In the genomic region with DNA sequence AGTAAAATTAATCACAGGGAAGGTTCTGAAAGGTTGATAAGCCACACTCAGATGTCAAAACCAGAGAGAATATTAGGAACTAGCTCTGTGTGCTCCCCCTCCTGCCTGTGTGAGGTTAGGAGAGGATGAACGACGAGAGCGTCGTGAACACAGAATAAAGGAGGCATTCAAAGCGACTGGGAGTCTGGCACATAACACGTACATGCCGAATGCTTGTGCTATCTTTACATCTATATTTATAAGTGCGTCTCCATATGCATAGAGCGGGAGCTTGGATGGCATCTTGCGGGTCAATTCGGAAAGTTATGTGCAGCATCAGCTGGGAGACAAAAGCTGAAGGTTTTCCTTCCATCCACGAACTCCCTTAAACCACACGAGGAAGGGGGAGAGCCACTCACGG, we compare ENCODE assay signal across 26 mouse cellular contexts.
DNase-seq lines count a peak whose midpoint lies in the region; ATAC-seq lines count a peak whose summit lies in the region.
"Had no signal": no experiment of that assay in that cellular context is flagged by ENCODE, and none has a peak within 500 bp of the region (broad histone marks: within the 10 kb centered on the region; RNA-seq: fewer than 3 reads in every experiment).

No protein-coding gene starts in this region.

- no peak for ATAC-seq in forebrain, embryonic 14.5 days
- no peak for ATAC-seq in forebrain, embryonic 11.5 days (replicated peaks; ENCODE audit: low FRiP score)
- ATAC-seq in forebrain, embryonic 16.5 days = no peak
- ATAC-seq: intestine, postnatal 0 days; Patski had no signal

- WGBS in forebrain, embryonic 14.5 days = 72% methylated on average over 14 of the region's 14 CpGs
- 83% methylated on average over 14 of the region's 14 CpGs for WGBS in forebrain, embryonic 11.5 days
- 51% methylated on average over 14 of the region's 14 CpGs for WGBS in forebrain, embryonic 16.5 days

- no peak overlapping the region for H3K27ac ChIP-seq in forebrain, embryonic 14.5 days (ENCODE audit: low read depth, low read length)
- H3K27ac ChIP-seq in forebrain, embryonic 11.5 days (ENCODE audit: low read depth, low read length) = no peak overlapping the region
- H3K27ac ChIP-seq in forebrain, embryonic 16.5 days (ENCODE audit: low read length) = peak overlapping the region; percentile 51
- H3K27ac ChIP-seq: embryonic facial prominence, embryonic 12.5 days; embryonic facial prominence, embryonic 15.5 days; heart, adult 2 months; heart, embryonic 10.5 days; heart, embryonic 13.5 days; hindbrain, embryonic 12.5 days; hindbrain, embryonic 15.5 days had no signal

- no peak overlapping the region for H3K4me3 ChIP-seq in forebrain, embryonic 14.5 days (ENCODE audit: low read depth, low read length)
- no peak overlapping the region for H3K4me3 ChIP-seq in forebrain, embryonic 11.5 days (ENCODE audit: low read depth, low read length)
- H3K4me3 ChIP-seq in forebrain, embryonic 16.5 days (replicated peaks; ENCODE audit: low read length) = no peak overlapping the region
- H3K4me3 ChIP-seq: embryonic facial prominence, embryonic 12.5 days; embryonic facial prominence, embryonic 15.5 days; heart, adult 2 months; heart, embryonic 10.5 days; heart, embryonic 13.5 days; hindbrain, embryonic 12.5 days; hindbrain, embryonic 15.5 days had no signal

- no peaks in the 10 kb centered on the region for H3K27me3 ChIP-seq in forebrain, embryonic 14.5 days (replicated peaks; ENCODE audit: control insufficient read depth, insufficient read depth, low read length)
- H3K27me3 ChIP-seq in forebrain, embryonic 11.5 days (ENCODE audit: control insufficient read depth, insufficient read depth, low read length) = no peaks in the 10 kb centered on the region
- no peaks in the 10 kb centered on the region for H3K27me3 ChIP-seq in forebrain, embryonic 16.5 days (replicated peaks; ENCODE audit: control insufficient read depth, insufficient read depth, low read length)
- H3K27me3 ChIP-seq: CH12.LX; embryonic facial prominence, embryonic 12.5 days; embryonic facial prominence, embryonic 15.5 days; heart, embryonic 13.5 days; hindbrain, embryonic 12.5 days; hindbrain, embryonic 15.5 days had no signal

- peak overlapping the region; percentile 6; the same call in 1 of the 2 replicates for H3K4me2 ChIP-seq in forebrain, embryonic 14.5 days (ENCODE audit: low read length)
- H3K4me2 ChIP-seq in forebrain, embryonic 11.5 days (ENCODE audit: low read depth, low read length, severe bottlenecking) = no peak overlapping the region
- peak overlapping the region; percentile 3 for H3K4me2 ChIP-seq in forebrain, embryonic 16.5 days (ENCODE audit: low read length)
- H3K4me2 ChIP-seq: embryonic facial prominence, embryonic 12.5 days; embryonic facial prominence, embryonic 15.5 days; heart, embryonic 13.5 days; hindbrain, embryonic 12.5 days; hindbrain, embryonic 15.5 days had no signal

- no peak overlapping the region for H3K9ac ChIP-seq in forebrain, embryonic 14.5 days (ENCODE audit: low read length)
- H3K9ac ChIP-seq in forebrain, embryonic 11.5 days (ENCODE audit: low read length) = no peak overlapping the region
- H3K9ac ChIP-seq in forebrain, embryonic 16.5 days (replicated peaks; ENCODE audit: low read depth, low read length) = no peak overlapping the region
- H3K9ac ChIP-seq: embryonic facial prominence, embryonic 12.5 days; embryonic facial prominence, embryonic 15.5 days; heart, embryonic 13.5 days; hindbrain, embryonic 12.5 days; hindbrain, embryonic 15.5 days had no signal

- peaks cover 4% of the 10 kb centered on the region; the same call in 1 of the 2 replicates for H3K36me3 ChIP-seq in forebrain, embryonic 14.5 days (ENCODE audit: control insufficient read depth, insufficient read depth, low read length)
- no peaks in the 10 kb centered on the region for H3K36me3 ChIP-seq in forebrain, embryonic 11.5 days (ENCODE audit: control insufficient read depth, insufficient read depth, low read length)
- H3K36me3 ChIP-seq in forebrain, embryonic 16.5 days (ENCODE audit: control insufficient read depth, insufficient read depth) = no peaks in the 10 kb centered on the region; the same call in 1 of the 2 replicates
- H3K36me3 ChIP-seq: embryonic facial prominence, embryonic 15.5 days; G1E; hindbrain, embryonic 15.5 days had no signal

- H3K9me3 ChIP-seq in forebrain, embryonic 14.5 days (replicated peaks; ENCODE audit: control insufficient read depth, low read length) = 0 out of 2 replicates have a peak, but pooled peaks cover 3% of the 10 kb centered on the region
- peaks cover 3% of the 10 kb centered on the region; the same call in 1 of the 2 replicates for H3K9me3 ChIP-seq in forebrain, embryonic 11.5 days (ENCODE audit: control insufficient read depth, low read length)
- peaks cover 3% of the 10 kb centered on the region; the same call in 1 of the 2 replicates for H3K9me3 ChIP-seq in forebrain, embryonic 16.5 days (ENCODE audit: control insufficient read depth, low read length)
- H3K9me3 ChIP-seq: embryonic facial prominence, embryonic 15.5 days; heart, embryonic 10.5 days; hindbrain, embryonic 15.5 days had no signal

- no peak for DNase-seq in forebrain, embryonic 14.5 days (ENCODE audit: low spot score)
- DNase-seq in forebrain, embryonic 11.5 days (ENCODE audit: low spot score) = no peak
- peak; percentile 49 for DNase-seq in heart, adult 11 months
- no peak for DNase-seq in heart, postnatal 10 days
- DNase-seq in brain, adult 2 months (ENCODE audit: low read depth, low spot score) = peak; percentile 30
- DNase-seq in cerebellum, adult 9-10 months = no peak
- DNase-seq: adrenal gland, postnatal 10 days; adrenal gland, postnatal 36 days; B cell, adult 2 months; cerebellum, adult 11-12 months; cerebellum, adult 9-11 months; cerebellum, postnatal 25 days; gastrocnemius, postnatal 25 days; heart, adult 2 months; kidney, adult 2 months had no signal

- intact Hi-C loops in heart, postnatal 10 days (cut with DNase I) = no loop called here

- peaks cover 14% of the 10 kb centered on the region for H3K4me1 ChIP-seq in forebrain, embryonic 14.5 days (ENCODE audit: control insufficient read depth, insufficient read depth, low read length)
- H3K4me1 ChIP-seq in forebrain, embryonic 11.5 days (replicated peaks; ENCODE audit: control insufficient read depth, insufficient read depth, low read length) = no peaks in the 10 kb centered on the region
- H3K4me1 ChIP-seq in forebrain, embryonic 16.5 days (replicated peaks; ENCODE audit: control insufficient read depth, insufficient read depth, low read length) = peaks cover 17% of the 10 kb centered on the region
- H3K4me1 ChIP-seq: heart, embryonic 10.5 days; heart, embryonic 13.5 days; hindbrain, embryonic 15.5 days had no signal

Comparison
In these comparisons a context has a peak if more than half of its experiments do, and no peak if none do; other contexts are left out.
1. DNase-seq: peak in heart, adult 11 months (single experiment) and brain, adult 2 months (single experiment); none in forebrain, embryonic 14.5 days (single experiment), forebrain, embryonic 11.5 days (single experiment), heart, postnatal 10 days (0 of 2) and cerebellum, adult 9-10 months (single experiment).